In the genomic region with DNA sequence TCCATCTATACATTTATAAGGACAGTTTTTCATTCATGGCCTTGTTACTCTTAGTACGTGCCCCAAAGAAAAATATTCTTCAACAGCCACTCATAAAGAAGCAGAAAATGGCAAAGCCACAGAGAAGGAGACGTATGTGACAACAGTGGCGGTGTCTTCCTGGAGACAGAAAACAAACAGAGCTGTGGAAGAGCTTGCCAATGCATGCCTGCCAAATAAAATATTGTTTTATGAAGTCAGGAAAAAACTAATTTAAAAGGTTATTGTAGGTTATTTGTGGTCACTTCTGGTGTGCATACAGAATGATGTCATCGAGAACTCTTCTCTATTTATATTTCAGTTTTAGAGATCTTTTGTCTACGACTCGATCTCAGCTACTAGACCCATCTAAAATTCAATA, we compare ENCODE assay signal across 18 mouse cellular contexts.
DNase-seq lines count a peak whose midpoint lies in the region; ATAC-seq and TF ChIP-seq lines count a peak whose summit lies in the region.
"Had no signal": no experiment of that assay in that cellular context is flagged by ENCODE, and none has a peak within 500 bp of the region (broad histone marks: within the 10 kb centered on the region; RNA-seq: fewer than 3 reads in every experiment).

No protein-coding gene starts in this region.

- no peak overlapping the region for H3K4me3 ChIP-seq in heart, embryonic 15.5 days
- no peak overlapping the region for H3K4me3 ChIP-seq in lung, postnatal 0 days (ENCODE audit: low read depth, low read length)
- H3K4me3 ChIP-seq in midbrain, embryonic 13.5 days (replicated peaks) = no peak overlapping the region
- H3K4me3 ChIP-seq in midbrain, embryonic 14.5 days (replicated peaks; ENCODE audit: low read depth, low read length) = no peak overlapping the region
- H3K4me3 ChIP-seq: hindbrain, embryonic 13.5 days; neural tube, embryonic 15.5 days had no signal

- H3K9ac ChIP-seq in heart, embryonic 15.5 days = no peak overlapping the region
- no peak overlapping the region for H3K9ac ChIP-seq in lung, postnatal 0 days (replicated peaks; ENCODE audit: low read depth)
- no peak overlapping the region for H3K9ac ChIP-seq in midbrain, embryonic 13.5 days (replicated peaks)
- H3K9ac ChIP-seq in midbrain, embryonic 14.5 days (replicated peaks; ENCODE audit: low read length) = no peak overlapping the region
- H3K9ac ChIP-seq: forebrain, postnatal 0 days; hindbrain, embryonic 13.5 days; liver, embryonic 14.5 days; neural tube, embryonic 15.5 days had no signal

- TF ChIP-seq CTCF in lung, postnatal 0 days (IDR thresholded peaks at IDR 0.05) = no peak

- ATAC-seq in heart, embryonic 15.5 days (replicated peaks; ENCODE audit: insufficient number of reproducible peaks, insufficient read depth, low FRiP score, low read depth) = no peak
- peak; percentile 39 for ATAC-seq in lung, postnatal 0 days
- no peak for ATAC-seq in midbrain, embryonic 13.5 days
- no peak for ATAC-seq in midbrain, embryonic 14.5 days (ENCODE audit: low FRiP score, low TSS enrichment)
- ATAC-seq: CD4-positive, CD25-positive, alpha-beta regulatory T cell, adult 4 months; forebrain, postnatal 0 days; intestine, embryonic 16.5 days had no signal

- no peaks in the 10 kb centered on the region for H3K9me3 ChIP-seq in heart, embryonic 15.5 days (replicated peaks)
- no peaks in the 10 kb centered on the region for H3K9me3 ChIP-seq in lung, postnatal 0 days (ENCODE audit: low read length)
- H3K9me3 ChIP-seq in midbrain, embryonic 13.5 days = no peaks in the 10 kb centered on the region
- H3K9me3 ChIP-seq in midbrain, embryonic 14.5 days (ENCODE audit: control insufficient read depth, low read length) = no peaks in the 10 kb centered on the region
- H3K9me3 ChIP-seq: hindbrain, embryonic 13.5 days; neural tube, embryonic 15.5 days had no signal

- 56% methylated on average over 6 of the region's 6 CpGs for WGBS in heart, embryonic 15.5 days
- 35% methylated on average over 6 of the region's 6 CpGs for WGBS in lung, postnatal 0 days
- 90% methylated on average over 6 of the region's 6 CpGs for WGBS in midbrain, embryonic 13.5 days
- 87% methylated on average over 6 of the region's 6 CpGs for WGBS in midbrain, embryonic 14.5 days

- peaks cover 5% of the 10 kb centered on the region; the same call in 1 of the 2 replicates for H3K4me1 ChIP-seq in heart, embryonic 15.5 days (replicated peaks)
- no peaks in the 10 kb centered on the region for H3K4me1 ChIP-seq in lung, postnatal 0 days (ENCODE audit: insufficient read depth, low read depth, low read length)
- H3K4me1 ChIP-seq in midbrain, embryonic 13.5 days (replicated peaks) = peaks cover 4% of the 10 kb centered on the region; the same call in 1 of the 2 replicates
- no peaks in the 10 kb centered on the region; the same call in 1 of the 2 replicates for H3K4me1 ChIP-seq in midbrain, embryonic 14.5 days (ENCODE audit: control insufficient read depth, insufficient read depth, low read length)
- H3K4me1 ChIP-seq: neural tube, embryonic 15.5 days had no signal

- peak overlapping the region; percentile 40; the same call in 1 of the 2 replicates for H3K27ac ChIP-seq in heart, embryonic 15.5 days
- no peak overlapping the region for H3K27ac ChIP-seq in lung, postnatal 0 days (ENCODE audit: low read length)
- no peak overlapping the region for H3K27ac ChIP-seq in midbrain, embryonic 13.5 days
- no peak overlapping the region for H3K27ac ChIP-seq in midbrain, embryonic 14.5 days (replicated peaks; ENCODE audit: low read depth, low read length)
- H3K27ac ChIP-seq: hindbrain, embryonic 13.5 days; liver, embryonic 14.5 days; neural tube, embryonic 15.5 days had no signal

- TF ChIP-seq EP300 in lung, postnatal 0 days (IDR thresholded peaks at IDR 0.05) = no peak

- no peak overlapping the region for H3K4me2 ChIP-seq in heart, embryonic 15.5 days
- H3K4me2 ChIP-seq in lung, postnatal 0 days (replicated peaks; ENCODE audit: low read depth, low read length) = no peak overlapping the region
- H3K4me2 ChIP-seq in midbrain, embryonic 13.5 days (replicated peaks) = no peak overlapping the region
- no peak overlapping the region for H3K4me2 ChIP-seq in midbrain, embryonic 14.5 days (ENCODE audit: low read length)
- H3K4me2 ChIP-seq: hindbrain, embryonic 13.5 days; neural tube, embryonic 15.5 days had no signal

- no peak for DNase-seq in heart, postnatal 14 days
- DNase-seq in lung, postnatal 0 days (ENCODE audit: low spot score) = peak; percentile 52
- no peak for DNase-seq in lung, postnatal 14 days
- DNase-seq in heart, postnatal 36 days = peak; percentile 27 to 35
- no peak for DNase-seq in midbrain, embryonic 14.5 days
- DNase-seq: adrenal gland, postnatal 25 days; cerebellum, postnatal 14 days; forebrain, postnatal 0 days; gastrocnemius, postnatal 10 days; spleen, adult 18-20 months; thymus, postnatal 14 days had no signal

- H3K36me3 ChIP-seq in heart, embryonic 15.5 days = no peaks in the 10 kb centered on the region
- H3K36me3 ChIP-seq in lung, postnatal 0 days (ENCODE audit: insufficient read depth, low read length) = no peaks in the 10 kb centered on the region
- H3K36me3 ChIP-seq in midbrain, embryonic 13.5 days = no peaks in the 10 kb centered on the region
- no peaks in the 10 kb centered on the region for H3K36me3 ChIP-seq in midbrain, embryonic 14.5 days (ENCODE audit: control insufficient read depth, insufficient read depth, low read length)
- H3K36me3 ChIP-seq: hindbrain, embryonic 13.5 days; neural tube, embryonic 15.5 days had no signal

- no peaks in the 10 kb centered on the region for H3K27me3 ChIP-seq in heart, embryonic 15.5 days
- H3K27me3 ChIP-seq in lung, postnatal 0 days (replicated peaks; ENCODE audit: insufficient read depth, low read length) = no peaks in the 10 kb centered on the region
- no peaks in the 10 kb centered on the region for H3K27me3 ChIP-seq in midbrain, embryonic 13.5 days
- no peaks in the 10 kb centered on the region for H3K27me3 ChIP-seq in midbrain, embryonic 14.5 days (ENCODE audit: control insufficient read depth, insufficient read depth, low read length)
- H3K27me3 ChIP-seq: hindbrain, embryonic 13.5 days; neural tube, embryonic 15.5 days had no signal

- intact Hi-C loops in heart, postnatal 14 days (cut with DNase I) = loop anchor here (5.0 kb wide), 1 partner anchor 225 kb away; no protein-coding TSS in a partner anchor
- intact Hi-C loops in heart, postnatal 36 days (cut with DNase I) = loop anchor here (5.0 kb wide), 1 partner anchor 60 kb away; no protein-coding TSS in a partner anchor

Comparison
In these comparisons a context has a peak if more than half of its experiments do, and no peak if none do; other contexts are left out.
1. DNase-seq: peak in lung, postnatal 0 days (single experiment) and heart, postnatal 36 days (2 of 2); none in heart, postnatal 14 days (0 of 2), lung, postnatal 14 days (single experiment) and midbrain, embryonic 14.5 days (single experiment).